Mouse (Mus musculus) forebrain, embryonic 15.5 days (tissue): ENCODE measurements around the gene Tjp3. TPM values are rescaled to one million over a fixed set of nuclear protein-coding genes. Genes with fewer than 3 reads are reported as not detected.

Source experiments
- ATAC-seq: fragments of 200-750 bp; cut with Nextera tagmentation; replicated peaks from 2 replicates; pipeline ENCODE4 v1.8.0; 2017; ENCODE audit warnings: mild to moderate bottlenecking, moderate TSS enrichment, moderate library complexity
- H3K27ac ChIP-seq: fragments of 300-500 bp; sonication (generic); replicated peaks from 2 replicates; pipeline ENCODE4 v1.5.1; 2015; ENCODE audit warnings: mild to moderate bottlenecking, inconsistent platforms
- H3K27me3 ChIP-seq: fragments of 300-500 bp; sonication (generic); 2 replicates; pipeline ENCODE4 v1.6.1; 2015; ENCODE audit warnings: inconsistent platforms
- H3K36me3 ChIP-seq: fragments of 300-500 bp; sonication (generic); 2 replicates; pipeline ENCODE4 v1.6.1; 2015; ENCODE audit warnings: mild to moderate bottlenecking, inconsistent platforms
- H3K4me1 ChIP-seq: fragments of 300-500 bp; sonication (generic); 2 replicates; pipeline ENCODE4 v1.6.1; 2015; ENCODE audit warnings: inconsistent platforms
- H3K4me2 ChIP-seq: fragments of 300-500 bp; sonication (generic); replicated peaks from 2 replicates; pipeline ENCODE4 v1.6.1; 2015; ENCODE audit warnings: mild to moderate bottlenecking, inconsistent platforms
- H3K4me3 ChIP-seq: fragments of 300-500 bp; sonication (generic); 2 replicates; pipeline ENCODE4 v1.5.1; 2015; ENCODE audit warnings: mild to moderate bottlenecking, inconsistent platforms
- H3K9ac ChIP-seq: fragments of 300-500 bp; sonication (generic); replicated peaks from 2 replicates; pipeline ENCODE4 v1.6.1; 2015; ENCODE audit warnings: mild to moderate bottlenecking, inconsistent platforms
- H3K9me3 ChIP-seq: fragments of 300-500 bp; sonication (generic); 2 replicates; pipeline ENCODE4 v1.6.1; 2016; ENCODE audit warnings: inconsistent platforms
- WGBS: fragments of 180-500 bp; shearing (Covaris S2); methylation state at CpG from one replicate; pipeline ENCODE4 v1.1.7; 2015; ENCODE audit warnings: mixed read lengths; 5-methylcytosine and 5-hydroxymethylcytosine counted together
- polyA plus RNA-seq: library from polyadenylated mRNA; unstranded; fragments of >200 nt; fragmentation: Nextera tagmentation; extraction: Ambion mirVana; gene quantifications from 2 replicates; pipeline ENCODE4 v1.2.1, GENCODE M21; 2015

Gene Tjp3
- polyA plus RNA-seq, 1 experiment from 2014 or later = 8.5 TPM

GRCm38 (mm10) chr10:81302288-81302687, 10.9 kb upstream of the Tjp3 start:
- no peak overlapping the region for H3K4me2 ChIP-seq
- 69% methylated on average over 4 of the region's 4 CpGs for WGBS
- 0 out of 2 replicates have a peak overlapping the region, but pooled peaks have one; percentile 1 for H3K9ac ChIP-seq
- H3K27me3 ChIP-seq = no peaks in the 10 kb centered on the region
- H3K27ac ChIP-seq = peak overlapping the region; percentile 35; the same call in 1 of the 2 replicates
- no peak for ATAC-seq
- no peak overlapping the region for H3K4me3 ChIP-seq
- peaks cover 17% of the 10 kb centered on the region for H3K36me3 ChIP-seq
- peaks cover 17% of the 10 kb centered on the region for H3K4me1 ChIP-seq
- H3K9me3 ChIP-seq = no peaks in the 10 kb centered on the region

GRCm38 (mm10) chr10:81301321-81301720, 9.9 kb upstream of the Tjp3 start:
- Histone ChIP-seq H3K9ac (no peak overlapping the region), H3K4me2 (no peak overlapping the region), H3K4me1 (peaks cover 22% of the 10 kb centered on the region), H3K27ac (no peak overlapping the region), H3K4me3 (no peak overlapping the region), H3K27me3 (no peaks in the 10 kb centered on the region), H3K9me3 (no peaks in the 10 kb centered on the region), H3K36me3 (peaks cover 8% of the 10 kb centered on the region)
- no peak for ATAC-seq
- 84% methylated on average over 9 of the region's 9 CpGs for WGBS

GRCm38 (mm10) chr10:81300352-81300907, 9.0 kb upstream of the Tjp3 start:
- Histone ChIP-seq H3K9me3 (no peaks in the 10 kb centered on the region), H3K27ac (no peak overlapping the region), H3K27me3 (no peaks in the 10 kb centered on the region), H3K9ac (no peak overlapping the region), H3K4me3 (no peak overlapping the region), H3K4me2 (no peak overlapping the region), H3K4me1 (peaks cover 31% of the 10 kb centered on the region), H3K36me3 (no peaks in the 10 kb centered on the region)
- WGBS = 81% methylated on average over 9 of the region's 9 CpGs
- no peak for ATAC-seq

- Histone ChIP-seq H3K9me3 (no peaks in the 10 kb centered on the region), H3K36me3 (no peaks in the 10 kb centered on the region), H3K27me3 (no peaks in the 10 kb centered on the region), H3K27ac (no peak overlapping the region), H3K4me1 (peaks cover 37% of the 10 kb centered on the region), H3K4me2 (no peak overlapping the region), H3K9ac (no peak overlapping the region), H3K4me3 (no peak overlapping the region)
- no peak for ATAC-seq
- WGBS = 93% methylated on average over 14 of the region's 14 CpGs
Observed at GRCm38 (mm10) chr10:81299585-81300351, 8.4 kb upstream of the Tjp3 start.

GRCm38 (mm10) chr10:81298369-81299100, 7.2 kb upstream of the Tjp3 start:
- 96% methylated on average over 17 of the region's 17 CpGs for WGBS
- no peaks in the 10 kb centered on the region for H3K27me3 ChIP-seq
- no peak overlapping the region for H3K9ac ChIP-seq
- peaks cover 49% of the 10 kb centered on the region for H3K4me1 ChIP-seq
- no peaks in the 10 kb centered on the region for H3K36me3 ChIP-seq
- no peak for ATAC-seq
- no peak overlapping the region for H3K4me2 ChIP-seq
- H3K27ac ChIP-seq = no peak overlapping the region
- no peak overlapping the region for H3K4me3 ChIP-seq
- no peaks in the 10 kb centered on the region for H3K9me3 ChIP-seq

- Histone ChIP-seq H3K4me3 (no peak overlapping the region), H3K27ac (no peak overlapping the region), H3K4me1 (peaks cover 42% of the 10 kb centered on the region), H3K9me3 (no peaks in the 10 kb centered on the region), H3K36me3 (no peaks in the 10 kb centered on the region), H3K4me2 (no peak overlapping the region), H3K27me3 (no peaks in the 10 kb centered on the region), H3K9ac (no peak overlapping the region)
- 88% methylated on average over 10 of the region's 10 CpGs for WGBS
- no peak for ATAC-seq
Observed at GRCm38 (mm10) chr10:81297845-81298244, 6.5 kb upstream of the Tjp3 start.

- no peak for ATAC-seq
- Histone ChIP-seq H3K9me3 (no peaks in the 10 kb centered on the region), H3K27ac (no peak overlapping the region), H3K4me2 (no peak overlapping the region), H3K27me3 (no peaks in the 10 kb centered on the region), H3K36me3 (no peaks in the 10 kb centered on the region), H3K4me3 (no peak overlapping the region), H3K4me1 (peaks cover 36% of the 10 kb centered on the region), H3K9ac (no peak overlapping the region)
- WGBS = 86% methylated on average over 6 of the region's 6 CpGs
Observed at GRCm38 (mm10) chr10:81297246-81297645, 5.9 kb upstream of the Tjp3 start.

- no peak for ATAC-seq
- no peak overlapping the region for H3K9ac ChIP-seq
- no peak overlapping the region for H3K27ac ChIP-seq
- WGBS = 91% methylated on average over 6 of the region's 6 CpGs
- peaks cover 44% of the 10 kb centered on the region for H3K4me1 ChIP-seq
- no peaks in the 10 kb centered on the region; the same call in 1 of the 2 replicates for H3K27me3 ChIP-seq
- H3K36me3 ChIP-seq = no peaks in the 10 kb centered on the region
- 0 out of 2 replicates have a peak overlapping the region, but pooled peaks have one; percentile 74 for H3K4me2 ChIP-seq
- no peaks in the 10 kb centered on the region for H3K9me3 ChIP-seq
- H3K4me3 ChIP-seq = no peak overlapping the region
Observed at GRCm38 (mm10) chr10:81295185-81295584, 3.8 kb upstream of the Tjp3 start.

GRCm38 (mm10) chr10:81294442-81294841, 3.1 kb upstream of the Tjp3 start:
- ATAC-seq = no peak
- WGBS = 71% methylated on average over 8 of the region's 8 CpGs
- peak overlapping the region; percentile 74 for H3K4me2 ChIP-seq
- H3K27me3 ChIP-seq = no peaks in the 10 kb centered on the region; the same call in 1 of the 2 replicates
- H3K4me3 ChIP-seq = peak overlapping the region; percentile 97
- H3K4me1 ChIP-seq = peaks cover 45% of the 10 kb centered on the region
- no peak overlapping the region for H3K27ac ChIP-seq
- H3K9me3 ChIP-seq = no peaks in the 10 kb centered on the region
- H3K9ac ChIP-seq = peak overlapping the region; percentile 95
- no peaks in the 10 kb centered on the region for H3K36me3 ChIP-seq

GRCm38 (mm10) chr10:81293334-81294030, 2.1 kb upstream of the Tjp3 start:
- H3K9me3 ChIP-seq = no peaks in the 10 kb centered on the region
- H3K27ac ChIP-seq = peak overlapping the region; percentile 95
- H3K27me3 ChIP-seq = no peaks in the 10 kb centered on the region; the same call in 1 of the 2 replicates
- peak overlapping the region; percentile 95 for H3K9ac ChIP-seq
- peak overlapping the region; percentile 74 for H3K4me2 ChIP-seq
- H3K4me3 ChIP-seq = peak overlapping the region; percentile 97
- peaks cover 47% of the 10 kb centered on the region for H3K4me1 ChIP-seq
- H3K36me3 ChIP-seq = no peaks in the 10 kb centered on the region
- ATAC-seq = peak; percentile 24
- 3% methylated on average over 25 of the region's 25 CpGs for WGBS

- H3K4me2 ChIP-seq = peak within 1 kb of the TSS; percentile 74
- peaks cover 47% of the 10 kb centered on the region for H3K4me1 ChIP-seq
- under 1% methylated on average over 75 of the region's 80 CpGs for WGBS
- peak within 1 kb of the TSS; percentile 95 for H3K27ac ChIP-seq
- peak within 1 kb of the TSS; percentile 97 for H3K4me3 ChIP-seq
- no peaks in the 10 kb centered on the region for H3K36me3 ChIP-seq
- ATAC-seq = peak; percentile 95
- H3K9ac ChIP-seq = peak within 1 kb of the TSS; percentile 95
- H3K9me3 ChIP-seq = no peaks in the 10 kb centered on the region
- no peaks in the 10 kb centered on the region; the same call in 1 of the 2 replicates for H3K27me3 ChIP-seq
Observed at GRCm38 (mm10) chr10:81292554-81293333, 1.4 kb upstream of the Tjp3 start, which contains the start of gene Pip5k1c. Gene Pip5k1c (plus strand): TSS chr10:81292963.
